Mouse (Mus musculus) neural tube, embryonic 14.5 days (tissue): ENCODE data around the gene Chrnb1. TPM values are rescaled to one million over a fixed set of nuclear protein-coding genes. Genes with fewer than 3 reads are reported as not detected.

Experiments used
- ATAC-seq: fragments of 200-750 bp; cut with Nextera tagmentation; 2 replicates; pipeline ENCODE4 v1.8.0; 2017; ENCODE audit warnings: low read depth, mild to moderate bottlenecking, moderate TSS enrichment, moderate library complexity
- H3K27ac ChIP-seq: fragments of 300-500 bp; sonication (generic); 2 replicates; pipeline ENCODE4 v1.5.1; 2014; ENCODE audit warnings: low read depth, mild to moderate bottlenecking, control low read depth, low read length, moderate library complexity, mixed read lengths
- H3K27me3 ChIP-seq: fragments of 300-500 bp; sonication (generic); 2 replicates; pipeline ENCODE4 v1.6.1; 2014; ENCODE audit warnings: low read length; ENCODE audit not compliant: control insufficient read depth, insufficient read depth
- H3K36me3 ChIP-seq: fragments of 300-500 bp; sonication (generic); 2 replicates; pipeline ENCODE4 v1.6.1; 2014; ENCODE audit warnings: low read length, mixed read lengths; ENCODE audit not compliant: control insufficient read depth, insufficient read depth
- H3K4me1 ChIP-seq: fragments of 300-500 bp; sonication (generic); 2 replicates; pipeline ENCODE4 v1.6.1; 2014; ENCODE audit warnings: low read length; ENCODE audit not compliant: control insufficient read depth, insufficient read depth
- H3K4me2 ChIP-seq: fragments of 300-500 bp; sonication (generic); 2 replicates; pipeline ENCODE4 v1.6.1; 2014; ENCODE audit warnings: mild to moderate bottlenecking, low read depth, low read length, control low read depth
- H3K4me3 ChIP-seq: fragments of 300-500 bp; sonication (generic); 2 replicates; pipeline ENCODE4 v1.5.1; 2014; ENCODE audit warnings: low read depth, low read length, control low read depth, mixed read lengths
- H3K9ac ChIP-seq: fragments of 300-500 bp; sonication (generic); replicated peaks from 2 replicates; pipeline ENCODE4 v1.6.1; 2014; ENCODE audit warnings: low read depth, mild to moderate bottlenecking, control low read depth, low read length, mixed read lengths
- H3K9me3 ChIP-seq: fragments of 300-500 bp; sonication (generic); 2 replicates; pipeline ENCODE4 v1.6.1; 2016; ENCODE audit warnings: low read length; ENCODE audit not compliant: control insufficient read depth
- WGBS: fragments of 180-500 bp; shearing (Covaris S2); extraction: QIAGEN DNeasy Blood & Tissue Kit; methylation state at CpG from one replicate; pipeline ENCODE4 v1.1.7; 2014; 5-methylcytosine and 5-hydroxymethylcytosine counted together
- polyA plus RNA-seq: library from polyadenylated mRNA; unstranded; fragments of >200 nt; fragmentation: Nextera tagmentation; extraction: Ambion mirVana; gene quantifications from 2 replicates; pipeline ENCODE4 v1.2.1, GENCODE M21; 2014

Gene Chrnb1
- 0.78 and 1.3 TPM in 2 replicates for polyA plus RNA-seq

- no peak within 1 kb of the TSS for H3K27ac ChIP-seq
- no peak within 1 kb of the TSS; the same call in 1 of the 2 replicates for H3K9ac ChIP-seq
- H3K27me3 ChIP-seq: no peaks in the 10 kb centered on the region
- peak within 1 kb of the TSS; percentile 27 for H3K4me3 ChIP-seq
- H3K4me1 ChIP-seq: peaks cover 11% of the 10 kb centered on the region
- ATAC-seq: peak; percentile 93
- H3K36me3 ChIP-seq: 0 out of 2 replicates have a peak, but pooled peaks cover 4% of the 10 kb centered on the region
- peak within 1 kb of the TSS; percentile 57 for H3K4me2 ChIP-seq
- WGBS: 2% methylated on average over 52 of the region's 52 CpGs
- no peaks in the 10 kb centered on the region for H3K9me3 ChIP-seq
Measured at GRCm38 (mm10) chr11:69795168-69795982, at the start of gene Chrnb1. Gene Chrnb1 (minus strand): TSS chr11:69795943.

- ATAC-seq: no peak
- Histone ChIP-seq H3K4me1 (peaks cover 24% of the 10 kb centered on the region), H3K36me3 (peaks cover 2% of the 10 kb centered on the region), H3K4me2 (peak overlapping the region; percentile 98), H3K27ac (peak overlapping the region; percentile 85), H3K9ac (peak overlapping the region; percentile 56), H3K4me3 (peak overlapping the region; percentile 92), H3K9me3 (no peaks in the 10 kb centered on the region), H3K27me3 (no peaks in the 10 kb centered on the region)
- 3% methylated on average over 7 of the region's 7 CpGs for WGBS
Measured at GRCm38 (mm10) chr11:69838714-69839104, 43.0 kb upstream of the Chrnb1 start.

GRCm38 (mm10) chr11:69837952-69838713, 42.4 kb upstream of the Chrnb1 start, which contains the start of gene Tmem256:
Gene Tmem256 (plus strand): TSS chr11:69838514.
- Histone ChIP-seq H3K4me3 (peak within 1 kb of the TSS; percentile 92), H3K27ac (peak within 1 kb of the TSS; percentile 97), H3K9ac (peak within 1 kb of the TSS; percentile 93), H3K4me1 (peaks cover 29% of the 10 kb centered on the region), H3K36me3 (peaks cover 8% of the 10 kb centered on the region), H3K9me3 (no peaks in the 10 kb centered on the region), H3K27me3 (no peaks in the 10 kb centered on the region), H3K4me2 (peak within 1 kb of the TSS; percentile 98)
- ATAC-seq: peak; percentile 89
- WGBS: 0% methylated on average over 34 of the region's 34 CpGs

GRCm38 (mm10) chr11:69837604-69837951, 41.8 kb upstream of the Chrnb1 start, which contains the start of gene Nlgn2:
Gene Nlgn2 (minus strand): TSS chr11:69837784.
- H3K4me2 ChIP-seq: peak within 1 kb of the TSS; percentile 98
- peaks cover 14% of the 10 kb centered on the region for H3K36me3 ChIP-seq
- H3K9ac ChIP-seq: peak within 1 kb of the TSS; percentile 93
- H3K27ac ChIP-seq: peak within 1 kb of the TSS; percentile 97
- H3K27me3 ChIP-seq: no peaks in the 10 kb centered on the region
- H3K4me3 ChIP-seq: peak within 1 kb of the TSS; percentile 92
- 0% methylated on average over 28 of the region's 32 CpGs for WGBS
- H3K4me1 ChIP-seq: peaks cover 29% of the 10 kb centered on the region
- peak; percentile 68 for ATAC-seq
- H3K9me3 ChIP-seq: no peaks in the 10 kb centered on the region

- H3K4me2 ChIP-seq: peak overlapping the region; percentile 98
- H3K4me3 ChIP-seq: peak overlapping the region; percentile 92
- peaks cover 29% of the 10 kb centered on the region for H3K4me1 ChIP-seq
- 2% methylated on average over 44 of the region's 52 CpGs for WGBS
- ATAC-seq: peak; percentile 3
- peak overlapping the region; percentile 97 for H3K27ac ChIP-seq
- peaks cover 15% of the 10 kb centered on the region for H3K36me3 ChIP-seq
- no peaks in the 10 kb centered on the region for H3K9me3 ChIP-seq
- H3K9ac ChIP-seq: peak overlapping the region; percentile 93
- H3K27me3 ChIP-seq: no peaks in the 10 kb centered on the region
Measured at GRCm38 (mm10) chr11:69836703-69837576, 41.2 kb upstream of the Chrnb1 start.

- WGBS: 4% methylated on average over 4 of the region's 4 CpGs
Measured at GRCm38 (mm10) chr11:69835966-69836335, 40.2 kb upstream of the Chrnb1 start.

GRCm38 (mm10) chr11:69835326-69835965, 39.7 kb upstream of the Chrnb1 start:
- H3K27me3 ChIP-seq: no peaks in the 10 kb centered on the region
- H3K4me3 ChIP-seq: peak overlapping the region; percentile 92
- ATAC-seq: no peak
- no peaks in the 10 kb centered on the region for H3K9me3 ChIP-seq
- H3K27ac ChIP-seq: peak overlapping the region; percentile 34
- WGBS: 3% methylated on average over 9 of the region's 9 CpGs
- H3K36me3 ChIP-seq: peaks cover 18% of the 10 kb centered on the region
- peak overlapping the region; percentile 98 for H3K4me2 ChIP-seq
- H3K4me1 ChIP-seq: peaks cover 29% of the 10 kb centered on the region
- H3K9ac ChIP-seq: peak overlapping the region; percentile 93

More at GRCm38 (mm10) chr11:69835966-69836335, 40.2 kb upstream of the Chrnb1 start:
- no peak for ATAC-seq
- Histone ChIP-seq H3K27me3 (no peaks in the 10 kb centered on the region), H3K27ac (peak overlapping the region; percentile 97), H3K4me1 (peaks cover 29% of the 10 kb centered on the region), H3K4me2 (peak overlapping the region; percentile 98), H3K9me3 (no peaks in the 10 kb centered on the region), H3K36me3 (peaks cover 16% of the 10 kb centered on the region), H3K4me3 (peak overlapping the region; percentile 92), H3K9ac (peak overlapping the region; percentile 93)

- Histone ChIP-seq H3K27me3 (no peaks in the 10 kb centered on the region), H3K4me2 (peak overlapping the region; percentile 98), H3K27ac (no peak overlapping the region), H3K9ac (peak overlapping the region; percentile 93), H3K4me1 (peaks cover 25% of the 10 kb centered on the region), H3K9me3 (no peaks in the 10 kb centered on the region), H3K4me3 (peak overlapping the region; percentile 92), H3K36me3 (peaks cover 22% of the 10 kb centered on the region)
- ATAC-seq: no peak
- WGBS: 7% methylated on average over 37 of the region's 48 CpGs
Measured at GRCm38 (mm10) chr11:69834001-69834549, 38.3 kb upstream of the Chrnb1 start.
